Mouse (Mus musculus) cortical plate, adult 2 months (tissue): Measurements from ENCODE around the gene Zfp653. TPM values are rescaled to one million over a fixed set of nuclear protein-coding genes. Genes with fewer than 3 reads are reported as not detected.
A peak's percentile ranks its signal among the peaks of the same experiment; 100 is the strongest.

Experiments
- H3K27ac ChIP-seq: fragments of 200-500 bp; 2 replicates; pipeline ENCODE4 v1.5.1; 2012; ENCODE audit warnings: low read length, control low read depth, inconsistent platforms; ENCODE audit not compliant: insufficient read depth
- H3K4me1 ChIP-seq: fragments of 200-500 bp; 2 replicates; pipeline ENCODE4 v1.6.1; 2011; ENCODE audit warnings: low read length; ENCODE audit not compliant: control insufficient read depth, insufficient read depth
- H3K4me3 ChIP-seq: fragments of 200-500 bp; 2 replicates; pipeline ENCODE4 v1.5.1; 2011; ENCODE audit warnings: mild to moderate bottlenecking, low read length, control low read depth; ENCODE audit not compliant: insufficient read depth
- CTCF ChIP-seq: fragments of 200-500 bp; IDR thresholded peaks from 2 replicates; pipeline ENCODE4 v1.5.1; 2011; ENCODE audit warnings: mild to moderate bottlenecking, control low read depth, low read length; ENCODE audit not compliant: insufficient read depth; ENCODE audit errors: extremely low read depth
- POLR2A ChIP-seq: fragments of 200-500 bp; IDR thresholded peaks from 2 replicates; pipeline ENCODE4 v1.6.1; 2011; ENCODE audit warnings: mild to moderate bottlenecking, low read length, control low read depth; ENCODE audit not compliant: insufficient read depth; ENCODE audit errors: extremely low read depth
- polyA plus RNA-seq: library from polyadenylated mRNA; depleted of rRNA; stranded (reverse); fragments of >200 nt; gene quantifications from 2 replicates; pipeline ENCODE4 v1.2.3, GENCODE M21; 2012

Zfp653 gene
- polyA plus RNA-seq, 1 experiment: 34.6 TPM

DNA sequence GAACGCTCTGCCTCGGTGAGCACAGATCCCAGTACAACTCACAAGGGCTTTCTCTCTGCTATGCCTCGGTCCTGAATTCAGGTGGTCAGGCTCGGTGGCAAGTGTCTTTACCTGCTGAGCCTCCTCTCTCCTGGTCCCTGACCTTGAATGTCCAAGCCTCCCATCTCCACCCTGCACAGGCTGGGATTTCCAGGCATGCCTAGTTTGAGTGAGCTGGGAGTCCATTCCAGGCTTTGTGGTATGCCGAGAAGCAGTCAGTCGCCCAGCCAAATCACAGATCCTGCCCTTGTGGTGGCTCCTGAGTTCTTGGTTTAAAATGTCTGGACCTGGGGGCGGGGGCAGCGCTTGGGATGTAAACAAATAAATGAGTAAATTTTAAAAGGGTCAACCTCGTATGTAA lies 23.8 kb downstream of the Zfp653 start:
- H3K4me1 ChIP-seq: peaks cover 7% of the 10 kb centered on the region; the same call in 1 of the 2 replicates
- no peak overlapping the region for H3K27ac ChIP-seq
- no peak overlapping the region for H3K4me3 ChIP-seq
- no peak for TF ChIP-seq POLR2A
- TF ChIP-seq CTCF: no peak

DNA sequence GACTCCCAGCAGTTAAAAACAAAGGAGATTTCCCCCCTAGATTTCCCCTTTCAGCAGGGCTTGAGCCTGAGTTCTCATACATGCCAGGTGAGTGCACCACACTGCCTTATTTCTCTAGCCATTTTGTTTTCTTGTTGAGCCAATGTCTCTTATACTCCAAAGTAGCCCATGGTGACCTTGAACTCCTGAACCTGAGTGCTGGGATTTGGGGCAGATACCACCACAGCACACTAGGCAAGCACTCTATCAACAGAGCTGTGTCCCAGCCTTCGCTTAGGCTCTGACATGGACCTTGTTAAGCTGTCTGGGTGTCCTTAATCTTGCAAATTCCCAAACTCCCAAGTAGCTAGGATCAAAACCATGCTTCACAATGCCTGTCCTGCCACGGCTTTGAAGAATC lies 29.3 kb downstream of the Zfp653 start:
- Histone ChIP-seq H3K27ac (no peak overlapping the region), H3K4me3 (no peak overlapping the region), H3K4me1 (peaks cover 1% of the 10 kb centered on the region)
- TF ChIP-seq CTCF: no peak
- no peak for TF ChIP-seq POLR2A

GRCm38 (mm10) chr9:22037826-22038225 lies 33.4 kb downstream of the Zfp653 start:
- Histone ChIP-seq H3K4me1 (peaks cover 1% of the 10 kb centered on the region), H3K27ac (no peak overlapping the region), H3K4me3 (no peak overlapping the region)
- no peak for TF ChIP-seq CTCF
- TF ChIP-seq POLR2A: no peak

GRCm38 (mm10) chr9:22035300-22036044 lies 35.7 kb downstream of the Zfp653 start:
- no peak overlapping the region for H3K4me3 ChIP-seq
- H3K27ac ChIP-seq: no peak overlapping the region
- no peak for TF ChIP-seq POLR2A
- no peak for TF ChIP-seq CTCF
- H3K4me1 ChIP-seq: peaks cover 1% of the 10 kb centered on the region

DNA sequence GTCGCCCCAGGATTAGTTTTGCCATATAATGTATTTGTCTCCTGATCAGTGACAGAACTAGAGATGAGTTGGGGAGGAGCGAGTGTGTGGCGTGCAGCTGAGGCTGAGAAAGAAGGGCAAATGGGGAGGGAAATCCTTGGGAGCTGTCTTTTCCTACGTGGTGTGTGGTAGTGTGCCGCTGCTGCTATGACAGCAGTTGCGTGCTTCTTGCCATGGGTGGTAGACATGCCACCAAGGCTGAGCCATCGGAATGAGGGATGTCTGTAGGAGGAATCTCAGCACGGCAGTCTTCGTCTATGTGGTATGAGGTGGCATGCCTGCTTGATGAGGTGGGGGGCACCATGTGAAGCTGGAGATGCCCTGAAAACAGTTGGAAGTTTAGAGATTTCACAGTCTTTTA lies 40.8 kb downstream of the Zfp653 start:
- H3K4me3 ChIP-seq: no peak overlapping the region
- H3K4me1 ChIP-seq: no peaks in the 10 kb centered on the region
- no peak overlapping the region for H3K27ac ChIP-seq
- no peak for TF ChIP-seq CTCF
- no peak for TF ChIP-seq POLR2A

DNA sequence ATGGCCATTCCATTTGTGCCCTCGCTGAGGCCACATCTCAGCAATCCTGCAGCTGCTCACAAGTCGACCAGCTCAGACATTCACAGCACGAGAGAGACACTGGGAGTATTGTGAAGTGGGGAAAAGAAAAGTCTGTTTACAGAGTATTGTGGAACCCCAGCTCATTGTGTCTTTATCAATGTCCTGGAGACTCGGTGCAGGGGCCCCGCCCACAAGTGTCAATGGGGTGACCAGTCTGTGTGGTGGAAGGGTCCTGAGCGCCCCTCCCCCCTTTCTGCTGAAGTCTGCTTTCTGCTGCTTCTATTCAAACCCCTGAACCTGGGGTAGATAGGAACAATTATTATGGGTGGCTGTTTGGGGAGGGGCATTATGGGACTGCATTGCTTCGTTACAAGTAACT lies 42.7 kb downstream of the Zfp653 start:
- no peak for TF ChIP-seq POLR2A
- TF ChIP-seq CTCF: no peak
- no peak overlapping the region for H3K4me3 ChIP-seq
- no peaks in the 10 kb centered on the region for H3K4me1 ChIP-seq
- H3K27ac ChIP-seq: no peak overlapping the region

DNA sequence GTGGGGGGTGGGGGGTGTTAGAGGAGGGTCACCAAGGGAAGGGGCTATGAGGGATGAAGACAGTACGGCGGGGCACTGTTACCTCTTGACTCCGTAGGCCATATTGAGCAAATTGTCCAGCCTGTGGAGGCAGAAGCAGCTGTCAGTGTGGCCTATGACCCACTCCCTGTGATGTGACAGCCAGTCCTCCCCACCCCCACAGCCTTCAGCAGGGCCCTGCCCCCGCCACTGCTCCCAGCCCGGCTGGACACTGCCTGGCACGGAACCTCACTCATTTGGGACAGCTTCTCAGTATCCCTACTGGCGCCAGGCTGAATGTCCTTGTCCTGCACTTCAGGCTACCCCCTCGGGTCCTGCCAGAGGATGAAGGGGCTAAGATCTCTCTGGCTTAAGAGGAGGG lies 46.6 kb downstream of the Zfp653 start:
- TF ChIP-seq CTCF: no peak
- TF ChIP-seq POLR2A: no peak
- Histone ChIP-seq H3K4me1 (no peaks in the 10 kb centered on the region), H3K27ac (peak overlapping the region; percentile 95)

GRCm38 (mm10) chr9:22017208-22017825 lies 53.9 kb downstream of the Zfp653 start:
- H3K4me3 ChIP-seq: no peak overlapping the region
- no peaks in the 10 kb centered on the region for H3K4me1 ChIP-seq
- no peak for TF ChIP-seq CTCF
- no peak for TF ChIP-seq POLR2A
- no peak overlapping the region for H3K27ac ChIP-seq

More for the DNA sequence above, 46.6 kb downstream of the Zfp653 start:
- no peak overlapping the region for H3K4me3 ChIP-seq

DNA sequence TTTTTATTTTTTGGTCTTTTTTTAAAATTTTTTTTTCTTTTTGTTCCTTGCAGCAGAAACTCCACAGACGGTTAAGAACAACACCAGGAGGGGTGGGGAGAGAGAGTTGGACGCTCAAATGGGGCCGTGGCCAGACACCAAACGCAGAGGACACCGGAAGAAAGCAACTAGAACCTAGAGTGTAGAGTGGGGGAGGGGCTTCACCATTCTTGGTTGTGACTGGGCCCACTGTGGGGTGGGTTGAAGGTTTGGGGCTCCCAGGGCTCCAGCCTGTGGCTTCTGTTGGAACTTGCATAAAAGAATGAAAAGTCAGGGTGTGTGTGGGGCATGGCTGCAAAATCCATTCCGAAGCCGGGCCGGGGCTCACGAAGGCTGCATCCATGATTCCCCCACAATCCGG lies 54.9 kb downstream of the Zfp653 start:
- Histone ChIP-seq H3K4me3 (no peak overlapping the region), H3K27ac (no peak overlapping the region), H3K4me1 (no peaks in the 10 kb centered on the region)
- TF ChIP-seq POLR2A (no peak), CTCF (no peak)

- no peak for TF ChIP-seq POLR2A
- no peak for TF ChIP-seq CTCF
- H3K4me1 ChIP-seq: no peaks in the 10 kb centered on the region
- no peak overlapping the region for H3K27ac ChIP-seq
- no peak overlapping the region for H3K4me3 ChIP-seq
These were observed 58.4 kb downstream of the Zfp653 start for GRCm38 (mm10) chr9:22012731-22013130.
